ENCODE assay signal across 11 mouse cellular contexts in the genomic region with DNA sequence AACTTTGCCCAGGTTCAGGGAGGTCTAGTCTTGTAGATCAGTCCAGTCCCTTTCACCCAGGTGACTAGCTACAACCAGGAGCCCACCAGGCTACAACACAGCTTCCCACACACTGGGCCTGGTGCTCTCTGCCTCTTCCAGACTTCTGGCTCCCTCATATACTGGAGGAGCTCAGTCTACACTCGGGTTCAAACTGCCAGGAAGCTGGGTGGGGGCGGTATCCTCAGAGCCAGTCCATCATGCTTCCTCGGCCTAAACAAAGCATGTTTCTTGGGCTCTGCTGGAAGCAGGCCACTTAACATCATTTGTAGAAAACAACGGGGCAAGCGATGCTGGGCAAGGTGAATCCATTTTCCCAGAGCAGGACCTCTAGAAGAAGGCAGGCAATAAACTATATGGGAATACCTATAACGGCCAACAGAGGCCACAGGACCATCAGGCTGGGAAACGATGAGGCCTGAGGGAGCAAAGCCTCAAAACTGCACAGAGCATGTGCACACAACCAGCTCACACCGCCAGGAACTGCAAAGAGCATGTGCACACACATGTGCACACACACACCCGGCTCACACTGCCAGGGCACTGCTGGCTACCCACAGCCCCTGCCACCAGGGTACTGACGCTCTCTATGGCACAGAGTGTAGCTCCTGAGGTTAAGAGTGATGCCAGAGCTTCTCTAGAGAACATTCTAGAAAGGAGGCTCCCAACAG.
DNase-seq lines count a peak whose midpoint lies in the region; ATAC-seq and TF ChIP-seq lines count a peak whose summit lies in the region.
"Had no signal": no experiment of that assay in that cellular context is flagged by ENCODE, and none has a peak within 500 bp of the region (broad histone marks: within the 10 kb centered on the region; RNA-seq: fewer than 3 reads in every experiment).

No protein-coding gene starts in this region.

- 0 out of 2 replicates have a peak, but pooled peaks cover 3% of the 10 kb centered on the region for H3K36me3 ChIP-seq in heart, embryonic 12.5 days
- peaks cover 12% of the 10 kb centered on the region for H3K36me3 ChIP-seq in G1E (replicated peaks)
- no peaks in the 10 kb centered on the region for H3K36me3 ChIP-seq in liver, embryonic 13.5 days

- 0 out of 2 replicates have a peak overlapping the region, but pooled peaks have one; percentile 6 for H3K9ac ChIP-seq in heart, embryonic 12.5 days
- H3K9ac ChIP-seq in liver, embryonic 13.5 days = peak overlapping the region; percentile 52; the same call in 1 of the 2 replicates

- DNase-seq in heart, postnatal 4 days = no peak
- no peak for DNase-seq in G1E (ENCODE audit: low spot score)
- no peak for DNase-seq in liver, embryonic 13.5 days
- no peak for DNase-seq in adrenal gland, adult 2 months
- no peak for DNase-seq in gastrocnemius, postnatal 36 days
- no peak for DNase-seq in right cerebral cortex, postnatal 10 days (ENCODE audit: low spot score in 2 of 2)
- DNase-seq: embryo, embryonic 11 days; kidney, postnatal 36 days; right cerebral cortex, postnatal 14 days had no signal

- no peak for TF ChIP-seq CTCF in G1E (IDR thresholded peaks at IDR 0.05; ENCODE audit: low read depth, low read length)

- no peak overlapping the region for H3K4me2 ChIP-seq in heart, embryonic 12.5 days
- peak overlapping the region; percentile 41 for H3K4me2 ChIP-seq in liver, embryonic 13.5 days

- intact Hi-C loops in gastrocnemius, postnatal 36 days (cut with DNase I) = no loop called here

- no peaks in the 10 kb centered on the region for H3K27me3 ChIP-seq in heart, embryonic 12.5 days (replicated peaks)
- no peaks in the 10 kb centered on the region; the same call in 1 of the 2 replicates for H3K27me3 ChIP-seq in G1E (ENCODE audit: insufficient read depth, low read length)
- no peaks in the 10 kb centered on the region for H3K27me3 ChIP-seq in liver, embryonic 13.5 days

- no peak overlapping the region for H3K4me3 ChIP-seq in heart, embryonic 12.5 days
- H3K4me3 ChIP-seq in G1E (ENCODE audit: low read depth, low read length) = peak overlapping the region; percentile 58; the same call in 1 of the 2 replicates
- H3K4me3 ChIP-seq in liver, embryonic 13.5 days (replicated peaks) = no peak overlapping the region

- peaks cover 75% of the 10 kb centered on the region for H3K4me1 ChIP-seq in heart, embryonic 12.5 days (replicated peaks)
- peaks cover 72% of the 10 kb centered on the region for H3K4me1 ChIP-seq in G1E (ENCODE audit: insufficient read depth, low read depth, low read length)
- H3K4me1 ChIP-seq in liver, embryonic 13.5 days (replicated peaks) = peaks cover 76% of the 10 kb centered on the region

- peak overlapping the region; percentile 55 for H3K27ac ChIP-seq in heart, embryonic 12.5 days (ENCODE audit: poor library complexity, severe bottlenecking)
- peak overlapping the region; percentile 89 for H3K27ac ChIP-seq in liver, embryonic 13.5 days

- ATAC-seq in heart, embryonic 12.5 days (ENCODE audit: insufficient number of reproducible peaks, low FRiP score) = no peak
- no peak; the same call in 1 of the 2 replicates for ATAC-seq in G1E (ENCODE audit: extremely low read depth, insufficient number of reproducible peaks, low FRiP score, poor library complexity, severe bottlenecking)
- peak; percentile 28 for ATAC-seq in granulocyte monocyte progenitor cell, adult 5-6 weeks (replicated peaks; ENCODE audit: poor library complexity, severe bottlenecking)
- ATAC-seq in liver, embryonic 13.5 days (ENCODE audit: low read depth) = peak; percentile 58

- H3K9me3 ChIP-seq in heart, embryonic 12.5 days (replicated peaks) = no peaks in the 10 kb centered on the region
- peaks cover 18% of the 10 kb centered on the region for H3K9me3 ChIP-seq in G1E (replicated peaks)
- H3K9me3 ChIP-seq in liver, embryonic 13.5 days (replicated peaks) = no peaks in the 10 kb centered on the region

- 77% methylated on average over 10 of the region's 10 CpGs for WGBS in heart, embryonic 12.5 days
- 68% methylated on average over 10 of the region's 10 CpGs for WGBS in liver, embryonic 13.5 days (ENCODE audit: insufficient replicate concordance)

Comparison
In these comparisons a context has a peak if more than half of its experiments do, and no peak if none do; other contexts are left out.
1. ATAC-seq: peak in granulocyte monocyte progenitor cell, adult 5-6 weeks (single experiment) and liver, embryonic 13.5 days (single experiment); none in heart, embryonic 12.5 days (single experiment) and G1E (single experiment).